ENCODE assay signal across 8 mouse cellular contexts in the genomic region with DNA sequence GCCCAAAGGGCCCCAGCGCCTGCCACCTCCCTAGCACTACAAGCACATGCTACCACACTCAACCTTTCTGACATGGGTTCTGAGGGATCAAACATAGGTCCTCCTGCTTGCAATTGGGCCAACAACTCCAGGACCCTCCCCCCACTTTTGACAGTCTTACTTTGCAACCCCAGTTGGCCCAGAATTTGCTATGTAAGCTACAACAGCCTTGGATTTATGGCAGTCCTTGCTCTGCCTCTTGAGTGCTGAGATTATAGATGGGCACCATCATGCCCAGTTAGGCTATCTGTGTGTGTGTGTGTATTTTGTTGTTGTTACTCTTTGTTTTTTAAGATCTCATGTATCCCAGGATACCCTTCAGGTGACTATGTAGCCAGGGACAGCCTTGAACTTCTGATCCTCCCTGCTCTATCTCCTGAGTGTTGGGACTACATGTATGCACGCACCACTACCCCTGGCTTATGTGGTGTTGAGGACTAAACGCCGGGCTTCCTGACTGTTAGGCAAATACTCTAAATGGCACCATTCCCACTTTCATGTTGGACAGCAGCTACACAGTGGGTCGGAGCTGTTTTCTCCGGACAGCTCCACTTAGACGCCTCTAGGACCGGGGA. TPM values are rescaled to one million over a fixed set of nuclear protein-coding genes. Genes with fewer than 3 reads are reported as not detected.
DNase-seq lines count a peak whose midpoint lies in the region; ATAC-seq lines count a peak whose summit lies in the region.

No protein-coding gene starts in this region.

- WGBS in lung, embryonic 15.5 days, result 15% methylated on average over 8 of the region's 8 CpGs
- 28% methylated on average over 8 of the region's 8 CpGs for WGBS in limb, embryonic 11.5 days
- WGBS in neural tube, embryonic 14.5 days, result 24% methylated on average over 8 of the region's 8 CpGs

- H3K27me3 ChIP-seq in lung, embryonic 15.5 days, result no peaks in the 10 kb centered on the region
- no peaks in the 10 kb centered on the region for H3K27me3 ChIP-seq in limb, embryonic 11.5 days (ENCODE audit: control insufficient read depth, insufficient read depth, low read length)
- no peaks in the 10 kb centered on the region for H3K27me3 ChIP-seq in neural tube, embryonic 14.5 days (ENCODE audit: control insufficient read depth, insufficient read depth, low read length)

- H3K9ac ChIP-seq in lung, embryonic 15.5 days, result peak overlapping the region; percentile 56; the same call in 1 of the 2 replicates
- H3K9ac ChIP-seq in limb, embryonic 11.5 days (ENCODE audit: low read length), result no peak overlapping the region
- peak overlapping the region; percentile 67; the same call in 1 of the 2 replicates for H3K9ac ChIP-seq in neural tube, embryonic 14.5 days (replicated peaks; ENCODE audit: low read depth, low read length)

- H3K4me2 ChIP-seq in lung, embryonic 15.5 days, result peak overlapping the region; percentile 87
- H3K4me2 ChIP-seq in limb, embryonic 11.5 days (ENCODE audit: low read depth, severe bottlenecking), result peak overlapping the region; percentile 81
- peak overlapping the region; percentile 91 for H3K4me2 ChIP-seq in neural tube, embryonic 14.5 days (ENCODE audit: low read depth, low read length)

- H3K27ac ChIP-seq in lung, embryonic 15.5 days, result peak overlapping the region; percentile 97
- H3K27ac ChIP-seq in limb, embryonic 11.5 days (replicated peaks; ENCODE audit: low read depth, low read length), result no peak overlapping the region
- H3K27ac ChIP-seq in neural tube, embryonic 14.5 days (ENCODE audit: low read depth, low read length), result 0 out of 2 replicates have a peak overlapping the region, but pooled peaks have one; percentile 25

- DNase-seq in lung, postnatal 10 days, result no peak
- DNase-seq in limb, embryonic 11.5 days (ENCODE audit: low spot score), result no peak
- no peak for DNase-seq in adrenal gland, adult 18-20 months (ENCODE audit: low spot score in 2 of 2)
- no peak for DNase-seq in cerebellum, postnatal 36 days
- DNase-seq in gastrocnemius, postnatal 4 days (ENCODE audit: low spot score in 2 of 2), result no peak

- no peaks in the 10 kb centered on the region for H3K36me3 ChIP-seq in lung, embryonic 15.5 days
- H3K36me3 ChIP-seq in limb, embryonic 11.5 days (ENCODE audit: control insufficient read depth, insufficient read depth, low read length), result no peaks in the 10 kb centered on the region
- H3K36me3 ChIP-seq in neural tube, embryonic 14.5 days (ENCODE audit: control insufficient read depth, insufficient read depth, low read length), result no peaks in the 10 kb centered on the region

- ATAC-seq in lung, embryonic 15.5 days (ENCODE audit: borderline replicate concordance, extremely low read depth, low FRiP score, low TSS enrichment), result no peak
- ATAC-seq in erythroblast, adult 5-6 weeks (replicated peaks; ENCODE audit: low FRiP score, poor library complexity, severe bottlenecking), result peak; percentile 6
- peak; percentile 10; the same call in 1 of the 2 replicates for ATAC-seq in limb, embryonic 11.5 days (ENCODE audit: insufficient number of reproducible peaks, low FRiP score, low TSS enrichment, low read depth)
- peak; percentile 53; the same call in 1 of the 2 replicates for ATAC-seq in neural tube, embryonic 14.5 days (ENCODE audit: low read depth)

- peak overlapping the region; percentile 68 for H3K4me3 ChIP-seq in lung, embryonic 15.5 days
- H3K4me3 ChIP-seq in limb, embryonic 11.5 days (ENCODE audit: low read depth, low read length), result peak overlapping the region; percentile 54
- H3K4me3 ChIP-seq in neural tube, embryonic 14.5 days (ENCODE audit: low read depth, low read length), result peak overlapping the region; percentile 55

- peaks cover 70% of the 10 kb centered on the region for H3K4me1 ChIP-seq in lung, embryonic 15.5 days
- peaks cover 7% of the 10 kb centered on the region; the same call in 1 of the 2 replicates for H3K4me1 ChIP-seq in limb, embryonic 11.5 days (ENCODE audit: control insufficient read depth, insufficient read depth, low read length)
- H3K4me1 ChIP-seq in neural tube, embryonic 14.5 days (ENCODE audit: control insufficient read depth, insufficient read depth, low read length), result peaks cover 8% of the 10 kb centered on the region; the same call in 1 of the 2 replicates

- H3K9me3 ChIP-seq in lung, embryonic 15.5 days, result no peaks in the 10 kb centered on the region
- H3K9me3 ChIP-seq in limb, embryonic 11.5 days (ENCODE audit: control insufficient read depth, low read length), result no peaks in the 10 kb centered on the region
- no peaks in the 10 kb centered on the region for H3K9me3 ChIP-seq in neural tube, embryonic 14.5 days (ENCODE audit: control insufficient read depth, low read length)

RNA-seq across cellular contexts. Expression of a gene that starts 2.4 kb away (rescaled TPM):
- polyA plus RNA-seq in lung, embryonic 15.5 days (2015; fragmentation: Nextera tagmentation; extraction: Ambion mirVana), result 5.2 and 6.3 TPM in 2 replicates
- 27.3 and 37.2 TPM in 2 replicates for total RNA-seq in erythroblast, adult 5-6 weeks (2015; ENCODE audit: low replicate concordance)
- 49.4 and 58.3 TPM in 2 replicates for total RNA-seq in erythroblast, adult 5-6 weeks (2017; ENCODE audit: low replicate concordance)
- 1.9 and 2.3 TPM in 2 replicates for polyA plus RNA-seq in limb, embryonic 11.5 days (2014; fragmentation: Nextera tagmentation; extraction: Ambion mirVana)
- 1.8 and 2.2 TPM in 2 replicates for polyA plus RNA-seq in neural tube, embryonic 14.5 days (2014; fragmentation: Nextera tagmentation; extraction: Ambion mirVana)
- total RNA-seq in adrenal gland, adult 18-20 months (2021), result 10 to 100 TPM; 11.0 to 23.9 TPM
- 10 to 100 TPM in 1 of 2 experiments, 1 to 10 TPM in 1; 8.8 to 10.2 TPM for total RNA-seq in gastrocnemius, postnatal 4 days (2021)

RNA-seq across cellular contexts. Expression of a gene that starts 25.2 kb away (rescaled TPM):
- polyA plus RNA-seq in lung, embryonic 15.5 days (2015; fragmentation: Nextera tagmentation; extraction: Ambion mirVana), result 0.86 and 1.0 TPM in 2 replicates
- 1.9 and 2.1 TPM in 2 replicates for total RNA-seq in erythroblast, adult 5-6 weeks (2015; ENCODE audit: low replicate concordance)
- 2.9 and 4.3 TPM in 2 replicates for total RNA-seq in erythroblast, adult 5-6 weeks (2017; ENCODE audit: low replicate concordance)
- polyA plus RNA-seq in limb, embryonic 11.5 days (2014; fragmentation: Nextera tagmentation; extraction: Ambion mirVana), result 0.62 and 0.89 TPM in 2 replicates
- 0.17 and 0.23 TPM in 2 replicates for polyA plus RNA-seq in neural tube, embryonic 14.5 days (2014; fragmentation: Nextera tagmentation; extraction: Ambion mirVana)
- under 1 TPM; 0.53 to 0.93 TPM for total RNA-seq in adrenal gland, adult 18-20 months (2021)
- under 1 TPM; 0.80 to 0.88 TPM for total RNA-seq in gastrocnemius, postnatal 4 days (2021)

RNA-seq across cellular contexts. Expression of a gene that starts 27.5 kb away (rescaled TPM):
- polyA plus RNA-seq in lung, embryonic 15.5 days (2015; fragmentation: Nextera tagmentation; extraction: Ambion mirVana), result 0.10 TPM in 1 of 2 replicates, not detected in the other
- not detected in 2 replicates for total RNA-seq in erythroblast, adult 5-6 weeks (2015; ENCODE audit: low replicate concordance)
- not detected in 2 replicates for total RNA-seq in erythroblast, adult 5-6 weeks (2017; ENCODE audit: low replicate concordance)
- polyA plus RNA-seq in limb, embryonic 11.5 days (2014; fragmentation: Nextera tagmentation; extraction: Ambion mirVana), result not detected in 2 replicates
- not detected in 2 replicates for polyA plus RNA-seq in neural tube, embryonic 14.5 days (2014; fragmentation: Nextera tagmentation; extraction: Ambion mirVana)
- not detected for total RNA-seq in adrenal gland, adult 18-20 months (2021)
- total RNA-seq in gastrocnemius, postnatal 4 days (2021), result not detected

RNA-seq across cellular contexts. Expression of a gene that starts 28.7 kb away (rescaled TPM):
- polyA plus RNA-seq in lung, embryonic 15.5 days (2015; fragmentation: Nextera tagmentation; extraction: Ambion mirVana), result 89.6 and 92.9 TPM in 2 replicates
- 4.2 and 6.5 TPM in 2 replicates for total RNA-seq in erythroblast, adult 5-6 weeks (2015; ENCODE audit: low replicate concordance)
- total RNA-seq in erythroblast, adult 5-6 weeks (2017; ENCODE audit: low replicate concordance), result 7.7 and 8.8 TPM in 2 replicates
- polyA plus RNA-seq in limb, embryonic 11.5 days (2014; fragmentation: Nextera tagmentation; extraction: Ambion mirVana), result 117 and 120 TPM in 2 replicates
- polyA plus RNA-seq in neural tube, embryonic 14.5 days (2014; fragmentation: Nextera tagmentation; extraction: Ambion mirVana), result 108 and 113 TPM in 2 replicates
- total RNA-seq in adrenal gland, adult 18-20 months (2021), result 100 to 1,000 TPM in 1 of 2 experiments, 10 to 100 TPM in 1; 75.7 to 130 TPM
- 10 to 100 TPM; 58.0 to 61.4 TPM for total RNA-seq in gastrocnemius, postnatal 4 days (2021)

RNA-seq across cellular contexts. Expression of a gene that starts 43.1 kb away (rescaled TPM):
- polyA plus RNA-seq in lung, embryonic 15.5 days (2015; fragmentation: Nextera tagmentation; extraction: Ambion mirVana), result 6.1 and 6.6 TPM in 2 replicates
- total RNA-seq in erythroblast, adult 5-6 weeks (2015; ENCODE audit: low replicate concordance), result not detected in 2 replicates
- not detected in 2 replicates for total RNA-seq in erythroblast, adult 5-6 weeks (2017; ENCODE audit: low replicate concordance)
- 0.80 and 1.1 TPM in 2 replicates for polyA plus RNA-seq in limb, embryonic 11.5 days (2014; fragmentation: Nextera tagmentation; extraction: Ambion mirVana)
- 6.2 and 9.5 TPM in 2 replicates for polyA plus RNA-seq in neural tube, embryonic 14.5 days (2014; fragmentation: Nextera tagmentation; extraction: Ambion mirVana)
- total RNA-seq in adrenal gland, adult 18-20 months (2021), result 1 to 10 TPM; 3.3 to 4.9 TPM
- 1 to 10 TPM; 3.9 to 4.4 TPM for total RNA-seq in gastrocnemius, postnatal 4 days (2021)
